Mouse (Mus musculus): ENCODE measurements around the gene Clcn1. TPM values are rescaled to one million over a fixed set of nuclear protein-coding genes. Genes with fewer than 3 reads are reported as not detected.

Clcn1 gene
- total and polyA plus RNA-seq, 3 experiments, result 0.11 to 0.45 TPM; not detected in 1

- Histone ChIP-seq H3K9me3 (replicated peaks) (no peaks in the 10 kb centered on the region), H3K36me3 (replicated peaks) (no peaks in the 10 kb centered on the region), H3K27me3 (ENCODE audit: insufficient read depth, low read length) (peaks cover 11% of the 10 kb centered on the region; the same call in 1 of the 2 replicates), H3K4me1 (ENCODE audit: insufficient read depth, low read depth, low read length) (no peaks in the 10 kb centered on the region), H3K4me3 (ENCODE audit: low read depth, low read length) (no peak overlapping the region)
- TF ChIP-seq GATA2 (IDR thresholded peaks at IDR 0.05; ENCODE audit: borderline replicate concordance, low read depth, low read length), result no peak
- TF ChIP-seq POLR2AphosphoS5 (IDR thresholded peaks at IDR 0.05; ENCODE audit: insufficient replicate concordance, low read depth, low read length), result no peak
- no peak for TF ChIP-seq CTCF (IDR thresholded peaks at IDR 0.05; ENCODE audit: low read depth, low read length)
- TF ChIP-seq GATA1 (IDR thresholded peaks at IDR 0.05; ENCODE audit: borderline replicate concordance, low read length), result no peak
- TF ChIP-seq TAL1 (conservative IDR thresholded peaks at IDR 0.05; ENCODE audit: low read depth, low read length), result no peak
- no peak for ATAC-seq (ENCODE audit: extremely low read depth, insufficient number of reproducible peaks, low FRiP score, poor library complexity, severe bottlenecking)
- no peak for DNase-seq (ENCODE audit: low spot score)
These were observed 44.5 kb downstream of the Clcn1 start for GRCm38 (mm10) chr6:42330946-42331345.

- H3K9me3 ChIP-seq (replicated peaks), result no peaks in the 10 kb centered on the region
- H3K27me3 ChIP-seq (ENCODE audit: insufficient read depth, low read length), result peaks cover 21% of the 10 kb centered on the region
- H3K36me3 ChIP-seq (replicated peaks), result no peaks in the 10 kb centered on the region
- no peak overlapping the region for H3K4me3 ChIP-seq (ENCODE audit: low read depth, low read length)
- peaks cover 6% of the 10 kb centered on the region; the same call in 1 of the 2 replicates for H3K4me1 ChIP-seq (ENCODE audit: insufficient read depth, low read depth, low read length)
- ATAC-seq (ENCODE audit: extremely low read depth, insufficient number of reproducible peaks, low FRiP score, poor library complexity, severe bottlenecking) (no peak), DNase-seq (ENCODE audit: low spot score) (no peak)
- TF ChIP-seq POLR2AphosphoS5 (IDR thresholded peaks at IDR 0.05; ENCODE audit: insufficient replicate concordance, low read depth, low read length) (no peak), TAL1 (conservative IDR thresholded peaks at IDR 0.05; ENCODE audit: low read depth, low read length) (no peak)
These were observed 52.7 kb downstream of the Clcn1 start for GRCm38 (mm10) chr6:42339189-42339588.

- no peak overlapping the region for H3K4me3 ChIP-seq (ENCODE audit: low read depth, low read length)
- DNase-seq (ENCODE audit: low spot score), result no peak
- peaks cover 6% of the 10 kb centered on the region; the same call in 1 of the 2 replicates for H3K4me1 ChIP-seq (ENCODE audit: insufficient read depth, low read depth, low read length)
- H3K27me3 ChIP-seq (ENCODE audit: insufficient read depth, low read length), result peaks cover 20% of the 10 kb centered on the region
- ATAC-seq (ENCODE audit: extremely low read depth, insufficient number of reproducible peaks, low FRiP score, poor library complexity, severe bottlenecking), result no peak
- H3K36me3 ChIP-seq (replicated peaks), result no peaks in the 10 kb centered on the region
- TF ChIP-seq POLR2AphosphoS5 (IDR thresholded peaks at IDR 0.05; ENCODE audit: insufficient replicate concordance, low read depth, low read length), result no peak
- no peak for TF ChIP-seq GATA1 (IDR thresholded peaks at IDR 0.05; ENCODE audit: borderline replicate concordance, low read length)
- no peak for TF ChIP-seq GATA2 (IDR thresholded peaks at IDR 0.05; ENCODE audit: borderline replicate concordance, low read depth, low read length)
- no peak for TF ChIP-seq CTCF (IDR thresholded peaks at IDR 0.05; ENCODE audit: low read depth, low read length)
- no peak for TF ChIP-seq TAL1 (conservative IDR thresholded peaks at IDR 0.05; ENCODE audit: low read depth, low read length)
- H3K9me3 ChIP-seq (replicated peaks), result no peaks in the 10 kb centered on the region
These were observed 53.5 kb downstream of the Clcn1 start for GRCm38 (mm10) chr6:42339981-42340380.

- TF ChIP-seq CTCF (IDR thresholded peaks at IDR 0.05; ENCODE audit: low read depth, low read length) (no peak), POLR2AphosphoS5 (IDR thresholded peaks at IDR 0.05; ENCODE audit: insufficient replicate concordance, low read depth, low read length) (no peak), TAL1 (conservative IDR thresholded peaks at IDR 0.05; ENCODE audit: low read depth, low read length) (no peak), GATA2 (IDR thresholded peaks at IDR 0.05; ENCODE audit: borderline replicate concordance, low read depth, low read length) (no peak), GATA1 (IDR thresholded peaks at IDR 0.05; ENCODE audit: borderline replicate concordance, low read length) (no peak)
- H3K36me3 ChIP-seq (replicated peaks), result no peaks in the 10 kb centered on the region
- peaks cover 6% of the 10 kb centered on the region; the same call in 1 of the 2 replicates for H3K4me1 ChIP-seq (ENCODE audit: insufficient read depth, low read depth, low read length)
- DNase-seq (ENCODE audit: low spot score) (no peak), ATAC-seq (ENCODE audit: extremely low read depth, insufficient number of reproducible peaks, low FRiP score, poor library complexity, severe bottlenecking) (no peak)
- no peak overlapping the region for H3K4me3 ChIP-seq (ENCODE audit: low read depth, low read length)
- H3K9me3 ChIP-seq (replicated peaks), result no peaks in the 10 kb centered on the region
- H3K27me3 ChIP-seq (ENCODE audit: insufficient read depth, low read length), result peaks cover 22% of the 10 kb centered on the region
These were observed 55.7 kb downstream of the Clcn1 start for GRCm38 (mm10) chr6:42342171-42342570.

DNA sequence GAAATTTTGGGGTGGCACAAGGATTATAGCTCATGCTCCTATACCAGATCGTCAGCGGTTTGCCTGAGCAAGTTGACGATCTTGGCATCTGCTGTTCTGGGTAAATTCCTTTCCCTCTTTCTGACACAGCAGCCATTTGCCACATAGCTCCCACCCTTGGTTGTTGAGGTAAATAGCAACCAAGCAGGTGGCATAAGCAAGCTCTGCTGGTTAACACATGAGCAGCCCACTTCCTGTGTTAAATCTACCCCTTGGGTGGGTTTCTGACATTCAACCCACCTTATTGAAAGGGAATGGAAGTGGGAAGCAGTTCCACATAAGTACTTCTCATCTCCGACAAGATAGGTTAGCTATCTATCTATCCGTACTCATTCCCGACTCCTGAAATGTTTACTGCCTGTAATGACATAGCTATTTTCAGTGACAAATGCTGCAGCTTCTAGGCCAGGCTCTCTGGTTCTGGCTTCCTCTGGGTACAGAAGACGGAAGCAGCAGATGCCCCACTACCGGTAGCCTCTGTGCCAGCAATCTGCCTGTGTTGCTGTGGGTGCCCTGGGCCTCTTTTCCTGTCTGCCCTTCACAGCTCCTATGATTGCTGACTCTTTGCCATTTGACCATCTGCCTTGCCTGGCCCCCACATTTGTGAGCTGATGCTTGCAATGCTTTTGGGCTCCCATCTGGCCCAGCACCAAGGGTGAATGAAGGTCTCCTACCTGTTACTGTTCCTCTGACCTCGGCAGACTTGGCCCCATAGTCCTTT, 57.1 kb downstream of the Clcn1 start:
- Histone ChIP-seq H3K9me3 (replicated peaks) (no peaks in the 10 kb centered on the region), H3K36me3 (replicated peaks) (no peaks in the 10 kb centered on the region), H3K4me3 (ENCODE audit: low read depth, low read length) (no peak overlapping the region), H3K27me3 (ENCODE audit: insufficient read depth, low read length) (peaks cover 22% of the 10 kb centered on the region), H3K4me1 (ENCODE audit: insufficient read depth, low read depth, low read length) (peaks cover 7% of the 10 kb centered on the region; the same call in 1 of the 2 replicates)
- DNase-seq (ENCODE audit: low spot score), result no peak
- TF ChIP-seq GATA1 (IDR thresholded peaks at IDR 0.05; ENCODE audit: borderline replicate concordance, low read length), result no peak
- ATAC-seq (ENCODE audit: extremely low read depth, insufficient number of reproducible peaks, low FRiP score, poor library complexity, severe bottlenecking), result no peak

DNA sequence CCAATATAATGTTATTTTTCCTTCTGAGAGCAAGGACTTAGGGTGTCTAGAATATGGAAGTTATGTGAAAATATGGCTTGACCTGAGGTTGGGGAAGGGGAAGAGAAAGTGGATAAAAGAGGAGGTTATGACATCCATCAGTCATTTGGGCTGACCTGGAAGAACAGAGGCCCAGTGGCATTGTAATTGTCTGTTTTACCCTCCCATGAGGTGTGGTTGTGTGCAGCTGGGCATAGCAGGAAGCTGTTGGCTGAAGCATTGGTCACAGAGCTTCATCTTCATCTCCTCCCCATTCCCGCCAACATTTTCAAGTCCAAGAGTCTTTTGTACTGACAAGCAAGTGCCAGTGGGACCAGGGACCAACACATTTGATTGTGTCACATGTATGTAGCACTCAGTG, 57.8 kb downstream of the Clcn1 start:
- Histone ChIP-seq H3K36me3 (replicated peaks) (no peaks in the 10 kb centered on the region), H3K9me3 (replicated peaks) (no peaks in the 10 kb centered on the region), H3K4me3 (ENCODE audit: low read depth, low read length) (no peak overlapping the region), H3K4me1 (ENCODE audit: insufficient read depth, low read depth, low read length) (peaks cover 13% of the 10 kb centered on the region), H3K27me3 (ENCODE audit: insufficient read depth, low read length) (peaks cover 22% of the 10 kb centered on the region)
- TF ChIP-seq CTCF (IDR thresholded peaks at IDR 0.05; ENCODE audit: low read depth, low read length) (no peak), POLR2AphosphoS5 (IDR thresholded peaks at IDR 0.05; ENCODE audit: insufficient replicate concordance, low read depth, low read length) (no peak)
- ATAC-seq (ENCODE audit: extremely low read depth, insufficient number of reproducible peaks, low FRiP score, poor library complexity, severe bottlenecking) (no peak), DNase-seq (ENCODE audit: low spot score) (no peak)

Data from G1E (cell line).